Mouse (Mus musculus): Measurements from ENCODE around the gene Ebi3. TPM values are rescaled to one million over a fixed set of nuclear protein-coding genes. Genes with fewer than 3 reads are reported as not detected.
A peak's percentile ranks its signal among the peaks of the same experiment; 100 is the strongest.

The Ebi3 gene
- total RNA-seq, 2 experiments from 2014 or later: 2.8 to 4.2 TPM

- DNase-seq (ENCODE audit: extremely low spot score in 1 of 2, low spot score in 2 of 2): peak; percentile 78 to 84
- intact Hi-C loops (cut with DNase I): no loop called here
These were observed 33.9 kb downstream of the Ebi3 start, which contains the start of gene Fsd1 for GRCm38 (mm10) chr17:55986030-55986961. Fsd1 (plus strand) TSS chr17:55986509.

GRCm38 (mm10) chr17:55990278-55990898 lies 37.9 kb downstream of the Ebi3 start:
- no peak for DNase-seq (ENCODE audit: extremely low spot score in 1 of 2, low spot score in 2 of 2)
- intact Hi-C loops (cut with DNase I): no loop called here

- no peak for DNase-seq (ENCODE audit: extremely low spot score in 1 of 2, low spot score in 2 of 2)
- intact Hi-C loops (cut with DNase I): no loop called here
These were observed 43.6 kb downstream of the Ebi3 start for GRCm38 (mm10) chr17:55996007-55996406.

GRCm38 (mm10) chr17:55999794-56000499 lies 47.5 kb downstream of the Ebi3 start:
- intact Hi-C loops (cut with DNase I): no loop called here
- no peak for DNase-seq (ENCODE audit: extremely low spot score in 1 of 2, low spot score in 2 of 2)

GRCm38 (mm10) chr17:56003000-56003399 lies 50.6 kb downstream of the Ebi3 start:
- intact Hi-C loops (cut with DNase I): no loop called here
- DNase-seq (ENCODE audit: extremely low spot score in 1 of 2, low spot score in 2 of 2): no peak

GRCm38 (mm10) chr17:56005415-56006061 lies 53.1 kb downstream of the Ebi3 start, which contains the start of the genes Stap2 and Mpnd:
Stap2 (minus strand) TSS chr17:56005584.
Mpnd (plus strand) TSS chr17:56005711.
- intact Hi-C loops (cut with DNase I): no loop called here
- DNase-seq (ENCODE audit: extremely low spot score in 1 of 2, low spot score in 2 of 2): peak in 1 of 2 experiments; percentile 81

Other genes starting within 250 kb of the Ebi3 start
- gene Pot1b, start 240.0 kb upstream of the Ebi3 start, total RNA-seq (2021): 1 to 10 TPM; 6.2 to 7.1 TPM
- gene Adgre4, start 202.7 kb upstream of the Ebi3 start, total RNA-seq (2021): not detected
- 1 to 10 TPM; 8.5 to 9.1 TPM for gene Zfp119a, start 73.7 kb upstream of the Ebi3 start, total RNA-seq (2021)
- 1 to 10 TPM; 7.0 to 8.5 TPM for gene Zfp959, start 60.5 kb upstream of the Ebi3 start, total RNA-seq (2021)
- 1 to 10 TPM; 3.2 to 5.3 TPM for gene Zfp119b, start 3.1 kb upstream of the Ebi3 start, total RNA-seq (2021)
- gene Yju2, start 6.5 kb downstream of the Ebi3 start, total RNA-seq (2021): 10 to 100 TPM; 12.7 to 16.5 TPM
- gene Shd, start 17.8 kb downstream of the Ebi3 start, total RNA-seq (2021): 10 to 100 TPM; 50.3 to 57.4 TPM
- 100 to 1,000 TPM in 1 of 2 experiments, 10 to 100 TPM in 1; 99.7 to 111 TPM for gene Fsd1, start 33.9 kb downstream of the Ebi3 start, total RNA-seq (2021)
- gene Stap2, start 52.9 kb downstream of the Ebi3 start, total RNA-seq (2021): 1 to 10 TPM; 4.4 TPM
- gene Mpnd, start 53.1 kb downstream of the Ebi3 start, total RNA-seq (2021): 100 to 1,000 TPM; 111 to 115 TPM
- 10 to 100 TPM; 53.7 TPM for gene Sh3gl1, start 84.0 kb downstream of the Ebi3 start, total RNA-seq (2021)
- 1 to 10 TPM; 5.1 to 5.7 TPM for gene Chaf1a, start 87.8 kb downstream of the Ebi3 start, total RNA-seq (2021)
- 10 to 100 TPM; 79.8 to 87.9 TPM for gene Ubxn6, start 122.4 kb downstream of the Ebi3 start, total RNA-seq (2021)
- gene Hdgfl2, start 127.0 kb downstream of the Ebi3 start, total RNA-seq (2021): 100 to 1,000 TPM in 1 of 2 experiments, 10 to 100 TPM in 1; 96.5 to 104 TPM
- gene Plin4, start 157.2 kb downstream of the Ebi3 start, total RNA-seq (2021): 1 to 10 TPM in 1 of 2 experiments, under 1 TPM in 1; 0.14 to 1.4 TPM
- gene Plin5, start 165.0 kb downstream of the Ebi3 start, total RNA-seq (2021): 1 to 10 TPM in 1 of 2 experiments, under 1 TPM in 1; 0.75 to 1.2 TPM
- under 1 TPM; 0.49 to 0.79 TPM for gene Lrg1, start 169.4 kb downstream of the Ebi3 start, total RNA-seq (2021)
- 100 to 1,000 TPM; 119 to 123 TPM for gene Sema6b, start 187.7 kb downstream of the Ebi3 start, total RNA-seq (2021)
- gene Tnfaip8l1, start 209.8 kb downstream of the Ebi3 start, total RNA-seq (2021): 10 to 100 TPM in 1 of 2 experiments, 1 to 10 TPM in 1; 9.3 to 11.1 TPM
- gene Mydgf, start 231.3 kb downstream of the Ebi3 start, total RNA-seq (2021): 10 to 100 TPM; 49.4 to 51.4 TPM